Mouse (Mus musculus) liver, adult 2 months (tissue): ENCODE data around the gene Kansl2.

Source experiments
- CTCF ChIP-seq: fragments of 200-500 bp; IDR thresholded peaks from 2 replicates; pipeline ENCODE4 v1.5.1; 2011; ENCODE audit warnings: low read depth, low read length, control low read depth
- POLR2A ChIP-seq: fragments of 200-500 bp; IDR thresholded peaks from 2 replicates; pipeline ENCODE4 v1.6.1; 2011; ENCODE audit warnings: low read length, control low read depth; ENCODE audit not compliant: insufficient read depth; ENCODE audit errors: extremely low read depth

- TF ChIP-seq CTCF (no peak), POLR2A (no peak)
Observed at GRCm38 (mm10) chr15:98512232-98512631, 21.8 kb downstream of the Kansl2 start.
